Mouse (Mus musculus) left cerebral cortex, postnatal 25 days (tissue): ENCODE data around the gene Tmem117. TPM values are rescaled to one million over a fixed set of nuclear protein-coding genes. Genes with fewer than 3 reads are reported as not detected.
A peak's percentile ranks its signal among the peaks of the same experiment; 100 is the strongest.

Source experiments
- DNase-seq, 2 experiments: peaks; one replicate each; pipeline ENCODE4 v3.0.0; 2022; ENCODE audit warnings: low spot score in 2 of 2, mixed read lengths in 1 of 2
- intact Hi-C: fragments of 180-260 bp; cut with DNase I; formaldehyde crosslinking; loops from one replicate; pipeline ENCODE4 v1.15.1; 2025
- total RNA-seq, 2 experiments: library from RNA; stranded (reverse); gene quantifications; 2 replicates each; pipeline ENCODE4 v1.2.3; 2021

Gene Tmem117
- total RNA-seq, 2 experiments from 2014 or later: 8.2 to 8.8 TPM

GRCm38 (mm10) chr15:94956697-94957096 lies 327.7 kb downstream of the Tmem117 start:
- DNase-seq: peak; percentile 19 to 86
- intact Hi-C loops: loop anchor here (5.0 kb wide), 1 partner anchor 94 kb away; no protein-coding TSS in a partner anchor

GRCm38 (mm10) chr15:94957202-94957601 lies 328.2 kb downstream of the Tmem117 start:
- DNase-seq: no peak
- intact Hi-C loops: loop anchor here (5.0 kb wide), 1 partner anchor 95 kb away; no protein-coding TSS in a partner anchor

GRCm38 (mm10) chr15:94967004-94967403 lies 338.0 kb downstream of the Tmem117 start:
- DNase-seq: peak in 1 of 2 experiments; percentile 57
- intact Hi-C loops: loop anchor here (5.0 kb wide), 1 partner anchor 195 kb away; no protein-coding TSS in a partner anchor

- DNase-seq: peak in 1 of 2 experiments; percentile 69
Measured at GRCm38 (mm10) chr15:94968403-94969180, 339.6 kb downstream of the Tmem117 start.

GRCm38 (mm10) chr15:94981798-94982197 lies 352.8 kb downstream of the Tmem117 start:
- peak; percentile 26 to 85 for DNase-seq
- intact Hi-C loops: loop anchor here (5.0 to 10.0 kb wide), 2 partner anchors 41 to 203 kb away; no protein-coding TSS in a partner anchor

More at GRCm38 (mm10) chr15:94968403-94969180, 339.6 kb downstream of the Tmem117 start:
- intact Hi-C loops: loop anchor here (5.0 kb wide), 1 partner anchor 196 kb away; no protein-coding TSS in a partner anchor

- DNase-seq: no peak
- intact Hi-C loops: no loop called here
Measured at GRCm38 (mm10) chr15:94995352-94995751, 366.3 kb downstream of the Tmem117 start.

- DNase-seq: no peak
- intact Hi-C loops: no loop called here
Measured at GRCm38 (mm10) chr15:95005121-95005824, 376.2 kb downstream of the Tmem117 start.

- peak; percentile 44 to 77 for DNase-seq
- intact Hi-C loops: loop anchor here (5.0 kb wide), 1 partner anchor 40 kb away; no protein-coding TSS in a partner anchor
Measured at GRCm38 (mm10) chr15:95022251-95022650, 393.2 kb downstream of the Tmem117 start.

GRCm38 (mm10) chr15:95024401-95024800 lies 395.4 kb downstream of the Tmem117 start:
- peak in 1 of 2 experiments; percentile 60 for DNase-seq
- intact Hi-C loops: loop anchor here (5.0 kb wide), 1 partner anchor 42 kb away; no protein-coding TSS in a partner anchor

GRCm38 (mm10) chr15:95028862-95029486 lies 399.9 kb downstream of the Tmem117 start:
- intact Hi-C loops: no loop called here
- no peak for DNase-seq

GRCm38 (mm10) chr15:95029487-95029875 lies 400.4 kb downstream of the Tmem117 start:
- intact Hi-C loops: no loop called here
- no peak for DNase-seq

- intact Hi-C loops: no loop called here
- DNase-seq: no peak
Measured at GRCm38 (mm10) chr15:95042437-95042836, 413.4 kb downstream of the Tmem117 start.

GRCm38 (mm10) chr15:95044011-95044410 lies 415.0 kb downstream of the Tmem117 start:
- intact Hi-C loops: no loop called here
- DNase-seq: peak in 1 of 2 experiments; percentile 75

GRCm38 (mm10) chr15:95047486-95047885 lies 418.5 kb downstream of the Tmem117 start:
- no peak for DNase-seq
- intact Hi-C loops: no loop called here

- intact Hi-C loops: no loop called here
- DNase-seq: no peak
Measured at GRCm38 (mm10) chr15:95049171-95049729, 420.2 kb downstream of the Tmem117 start.

GRCm38 (mm10) chr15:95055081-95055650 lies 426.1 kb downstream of the Tmem117 start:
- DNase-seq: no peak
- intact Hi-C loops: no loop called here

- peak in 1 of 2 experiments; percentile 43 for DNase-seq
- intact Hi-C loops: loop anchor here (2.0 to 5.0 kb wide), 2 partner anchors 91 to 125 kb away; no protein-coding TSS in a partner anchor
Measured at GRCm38 (mm10) chr15:95068023-95068422, 439.0 kb downstream of the Tmem117 start.

- intact Hi-C loops: loop anchor here (2.0 to 5.0 kb wide), 2 partner anchors 91 to 124 kb away; no protein-coding TSS in a partner anchor
- peak; percentile 26 to 74 for DNase-seq
Measured at GRCm38 (mm10) chr15:95068799-95069198, 439.8 kb downstream of the Tmem117 start.

- peak in 1 of 2 experiments; percentile 63 for DNase-seq
- intact Hi-C loops: loop anchor here (10.0 kb wide), 2 partner anchors 206 to 296 kb away; no protein-coding TSS in a partner anchor
Measured at GRCm38 (mm10) chr15:95070881-95071280, 441.8 kb downstream of the Tmem117 start.
